13 mouse cellular contexts compared by ENCODE assay signal in the genomic region with DNA sequence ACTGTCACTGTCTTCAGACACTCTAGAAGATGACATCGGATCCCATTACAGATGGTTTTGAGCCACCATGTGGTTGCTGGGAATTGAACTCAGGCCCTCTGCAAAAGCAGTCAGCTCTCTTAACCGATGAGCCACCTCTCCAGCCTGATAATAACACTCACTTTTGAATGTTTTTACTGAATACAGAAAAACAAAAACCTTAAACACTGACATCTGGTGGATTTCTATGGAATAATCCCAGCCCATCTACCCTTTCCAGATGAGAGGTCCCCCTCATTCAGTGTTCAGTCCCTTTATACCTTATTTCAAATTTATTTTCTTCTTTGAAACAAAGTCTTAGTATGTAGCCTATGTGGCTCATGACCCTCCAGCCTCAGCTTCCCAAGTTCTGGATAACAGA. TPM values are rescaled to one million over a fixed set of nuclear protein-coding genes. Genes with fewer than 3 reads are reported as not detected.
DNase-seq lines count a peak whose midpoint lies in the region; ATAC-seq and TF ChIP-seq lines count a peak whose summit lies in the region.
"Had no signal": no experiment of that assay in that cellular context is flagged by ENCODE, and none has a peak within 500 bp of the region (broad histone marks: within the 10 kb centered on the region; RNA-seq: fewer than 3 reads in every experiment).

No protein-coding gene starts in this region.

- TF ChIP-seq CTCF in gastrocnemius, adult 2 months (IDR thresholded peaks at IDR 0.05), result peak; percentile 34
- TF ChIP-seq CTCF in liver, postnatal 0 days (IDR thresholded peaks at IDR 0.05; ENCODE audit: low read depth), result peak; percentile 37
- TF ChIP-seq CTCF in E14TG2a.4 (conservative IDR thresholded peaks at IDR 0.05; ENCODE audit: low read length), result peak; percentile 20; the same call in 1 of the 2 replicates
- no peak for TF ChIP-seq CTCF in brain, embryonic 14.5 days (IDR thresholded peaks at IDR 0.05; ENCODE audit: borderline replicate concordance, extremely low read depth, insufficient read depth, insufficient read length)

- no peak overlapping the region for H3K4me2 ChIP-seq in liver, postnatal 0 days (ENCODE audit: low read depth, low read length)
- H3K4me2 ChIP-seq in liver, embryonic 12.5 days, result no peak overlapping the region
- H3K4me2 ChIP-seq: limb, embryonic 15.5 days had no signal

- H3K36me3 ChIP-seq in liver, postnatal 0 days (replicated peaks; ENCODE audit: insufficient read depth, low read length), result peaks cover 3% of the 10 kb centered on the region; the same call in 1 of the 2 replicates
- peaks cover 49% of the 10 kb centered on the region for H3K36me3 ChIP-seq in liver, embryonic 12.5 days
- H3K36me3 ChIP-seq in E14TG2a.4 (ENCODE audit: insufficient read depth, low read length), result peaks cover 64% of the 10 kb centered on the region

- H3K4me3 ChIP-seq in gastrocnemius, adult 2 months, result no peak overlapping the region
- H3K4me3 ChIP-seq in liver, postnatal 0 days (ENCODE audit: low read depth, low read length), result no peak overlapping the region
- H3K4me3 ChIP-seq in liver, embryonic 12.5 days, result no peak overlapping the region
- no peak overlapping the region for H3K4me3 ChIP-seq in E14TG2a.4 (replicated peaks; ENCODE audit: low read length)
- H3K4me3 ChIP-seq: limb, embryonic 15.5 days had no signal

- no peak for DNase-seq in gastrocnemius, adult 2 months
- DNase-seq in gastrocnemius, postnatal 25 days, result no peak
- no peak for DNase-seq in liver, postnatal 0 days
- peak; percentile 12 for DNase-seq in brain, embryonic 14.5 days (ENCODE audit: low read depth)
- no peak for DNase-seq in adrenal gland, postnatal 4 days (ENCODE audit: low spot score in 2 of 2)
- DNase-seq in left cerebral cortex, postnatal 14 days (ENCODE audit: low spot score in 2 of 2), result no peak
- DNase-seq: adrenal gland, adult 8-10 months; heart, adult 11 months; kidney, adult 11 months; thymus, postnatal 36 days had no signal

- WGBS in liver, postnatal 0 days (ENCODE audit: insufficient replicate concordance), result 54% methylated on average over 2 of the region's 2 CpGs
- 59% methylated on average over 2 of the region's 2 CpGs for WGBS in liver, embryonic 12.5 days (ENCODE audit: insufficient replicate concordance)

- no peaks in the 10 kb centered on the region for H3K27me3 ChIP-seq in liver, postnatal 0 days (ENCODE audit: insufficient read depth, low read length)
- no peaks in the 10 kb centered on the region for H3K27me3 ChIP-seq in liver, embryonic 12.5 days (replicated peaks)
- H3K27me3 ChIP-seq in E14TG2a.4 (ENCODE audit: insufficient read depth, low read length), result no peaks in the 10 kb centered on the region
- H3K27me3 ChIP-seq: limb, embryonic 15.5 days had no signal

- H3K9me3 ChIP-seq in liver, postnatal 0 days (ENCODE audit: low read length), result no peaks in the 10 kb centered on the region
- H3K9me3 ChIP-seq in liver, embryonic 12.5 days (replicated peaks), result no peaks in the 10 kb centered on the region
- no peaks in the 10 kb centered on the region for H3K9me3 ChIP-seq in E14TG2a.4 (ENCODE audit: low read length)
- H3K9me3 ChIP-seq: limb, embryonic 15.5 days had no signal

- intact Hi-C loops in gastrocnemius, adult 2 months (cut with DNase I), result no loop called here
- intact Hi-C loops in left cerebral cortex, postnatal 14 days (cut with DNase I), result no loop called here

- TF ChIP-seq POLR2A in brain, embryonic 14.5 days (IDR thresholded peaks at IDR 0.05; ENCODE audit: borderline replicate concordance, extremely low read depth, insufficient read depth, insufficient read length, poor library complexity, severe bottlenecking), result no peak

- H3K9ac ChIP-seq in liver, postnatal 0 days (replicated peaks), result no peak overlapping the region
- H3K9ac ChIP-seq in liver, embryonic 12.5 days, result no peak overlapping the region
- H3K9ac ChIP-seq: limb, embryonic 15.5 days had no signal

- no peak for TF ChIP-seq EP300 in liver, postnatal 0 days (IDR thresholded peaks at IDR 0.05; ENCODE audit: low read depth)

- ATAC-seq in liver, postnatal 0 days, result no peak
- no peak for ATAC-seq in liver, embryonic 12.5 days

- no peaks in the 10 kb centered on the region for H3K4me1 ChIP-seq in liver, postnatal 0 days (ENCODE audit: insufficient read depth)
- peaks cover 59% of the 10 kb centered on the region for H3K4me1 ChIP-seq in liver, embryonic 12.5 days
- H3K4me1 ChIP-seq in E14TG2a.4 (replicated peaks; ENCODE audit: low read depth, low read length), result peaks cover 49% of the 10 kb centered on the region
- H3K4me1 ChIP-seq: limb, embryonic 15.5 days had no signal

- no peak overlapping the region for H3K27ac ChIP-seq in gastrocnemius, adult 2 months
- no peak overlapping the region for H3K27ac ChIP-seq in liver, postnatal 0 days (ENCODE audit: low read depth)
- no peak overlapping the region for H3K27ac ChIP-seq in liver, embryonic 12.5 days
- H3K27ac ChIP-seq: limb, embryonic 15.5 days had no signal

RNA-seq across cellular contexts. Expression of a gene that starts 7.7 kb away (rescaled TPM):
- 10 to 100 TPM; 12.3 to 15.5 TPM for total RNA-seq in gastrocnemius, adult 2 months (2021)
- 10 to 100 TPM; 11.7 to 11.9 TPM for total RNA-seq in gastrocnemius, postnatal 25 days (2021)
- polyA plus RNA-seq in liver, postnatal 0 days (2015; fragmentation: Nextera tagmentation; extraction: Ambion mirVana), result 15.7 and 18.0 TPM in 2 replicates
- polyA plus RNA-seq in liver, embryonic 12.5 days (2016; fragmentation: Nextera tagmentation; extraction: Ambion mirVana), result 53.7 TPM in 2 replicates
- polyA plus RNA-seq in brain, embryonic 14.5 days (2012; rRNA removed), result 28.9 and 44.9 TPM in 2 replicates
- total RNA-seq in adrenal gland, postnatal 4 days (2021), result 10 to 100 TPM; 76.4 to 86.7 TPM
- 10 to 100 TPM; 44.7 to 45.6 TPM for total RNA-seq in left cerebral cortex, postnatal 14 days (2021)
